Mouse (Mus musculus): Measurements from ENCODE around the gene Tmco4. TPM values are rescaled to one million over a fixed set of nuclear protein-coding genes. Genes with fewer than 3 reads are reported as not detected.

Tmco4 gene
- total RNA-seq, 2 experiments from 2014 or later = 18.3 to 21.2 TPM

DNA sequence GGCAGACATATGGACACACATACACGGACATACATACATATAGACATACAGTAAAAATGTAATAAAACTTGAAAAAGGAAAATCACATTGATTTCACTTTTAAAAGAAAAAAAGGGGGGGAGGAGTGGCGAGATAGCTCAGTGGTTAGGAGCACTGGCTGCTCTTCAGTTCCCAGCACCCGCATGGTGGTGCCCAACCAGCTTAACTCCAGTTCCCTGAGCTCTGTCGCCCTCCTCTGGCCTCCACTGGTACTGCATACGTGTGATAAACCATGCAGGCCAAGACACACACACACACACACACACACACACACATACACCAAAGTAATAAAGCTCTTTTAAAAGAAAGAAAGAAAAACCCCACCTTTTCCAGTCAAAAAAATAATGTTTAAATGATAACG is 42.1 kb downstream of the Tmco4 start:
- no peak for ATAC-seq (replicated peaks; ENCODE audit: poor library complexity, severe bottlenecking)

GRCm38 (mm10) chr4:139018388-139018787 is 45.7 kb downstream of the Tmco4 start:
- no peak for ATAC-seq (replicated peaks; ENCODE audit: poor library complexity, severe bottlenecking)

DNA sequence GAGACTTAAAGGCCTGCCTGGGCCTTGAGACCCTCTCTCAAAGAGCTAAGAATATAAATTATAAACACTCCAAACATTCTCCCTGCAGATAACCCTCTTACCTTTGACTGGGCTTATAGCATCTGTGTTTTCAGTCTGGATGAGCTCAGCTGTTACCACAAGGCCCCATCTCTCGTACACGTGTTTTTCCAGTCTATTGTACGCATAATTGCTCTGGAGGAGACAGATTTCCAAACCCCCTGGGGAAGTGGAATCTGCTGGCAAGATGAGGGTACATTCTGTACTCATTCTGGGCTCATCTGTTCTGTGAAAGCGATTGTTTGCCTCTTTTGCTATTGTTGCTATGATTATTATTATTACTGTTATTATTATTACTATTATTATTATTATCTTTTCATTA is 46.3 kb downstream of the Tmco4 start:
- no peak for ATAC-seq (replicated peaks; ENCODE audit: poor library complexity, severe bottlenecking)

DNA sequence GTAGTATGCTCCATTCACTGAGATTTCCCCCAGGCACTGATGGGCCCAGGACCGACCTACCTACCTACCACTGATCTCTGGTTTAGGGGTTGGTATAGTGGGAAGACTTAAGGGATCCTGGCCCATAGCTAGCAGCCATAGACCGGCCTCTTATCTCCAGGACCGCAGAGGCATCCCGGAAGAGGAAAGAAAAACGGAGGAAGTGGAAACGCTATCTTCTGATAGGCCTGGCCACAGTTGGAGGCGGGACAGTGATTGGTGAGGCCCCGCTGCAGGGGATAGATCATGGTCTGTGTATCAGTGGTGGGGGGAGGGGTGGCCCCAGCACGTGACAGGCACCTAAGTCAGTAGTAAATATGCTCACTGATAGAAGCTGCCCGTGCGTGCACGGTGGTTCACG is 46.7 kb downstream of the Tmco4 start:
- no peak for ATAC-seq (replicated peaks; ENCODE audit: poor library complexity, severe bottlenecking)

DNA sequence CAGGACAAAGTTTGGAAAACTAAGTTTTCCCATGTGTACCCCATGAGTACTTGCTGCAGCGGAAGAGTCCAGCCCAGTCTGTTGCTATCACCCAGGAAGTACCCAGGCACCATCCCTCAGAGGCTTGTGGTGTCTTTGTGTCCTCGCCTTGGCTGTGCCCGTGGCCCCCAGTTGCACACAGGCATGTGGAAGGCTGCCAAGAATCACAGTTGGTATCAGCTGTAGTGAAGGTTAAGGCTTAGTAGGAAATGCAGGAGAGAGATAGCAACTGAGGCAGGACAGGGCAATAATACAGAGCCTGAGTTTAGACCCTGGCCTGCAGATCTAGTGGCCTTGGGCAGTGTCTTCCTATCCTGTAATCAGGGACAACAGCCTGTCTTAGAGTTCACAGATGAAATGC is 47.7 kb downstream of the Tmco4 start:
- ATAC-seq (replicated peaks; ENCODE audit: poor library complexity, severe bottlenecking) = no peak

DNA sequence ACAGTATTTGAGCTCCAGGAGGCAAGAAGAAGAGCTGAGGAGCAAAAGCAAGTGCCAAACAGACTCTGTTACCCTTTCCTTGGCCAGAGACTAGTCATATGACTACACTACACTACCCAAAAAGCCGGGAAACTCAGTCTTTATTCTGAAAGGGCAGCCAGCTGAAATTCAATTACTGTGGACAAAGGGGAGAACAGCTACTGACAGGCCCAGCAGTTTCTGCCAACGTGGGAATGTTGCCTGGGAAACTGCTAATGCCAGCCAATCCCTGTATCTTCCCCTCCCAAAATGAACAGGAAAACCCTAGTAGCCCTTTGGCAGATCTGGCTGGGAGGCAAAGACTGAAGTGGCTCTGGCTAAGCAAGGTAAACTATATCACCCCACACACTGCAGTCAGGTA is 51.7 kb downstream of the Tmco4 start:
- ATAC-seq (replicated peaks; ENCODE audit: poor library complexity, severe bottlenecking) = no peak

DNA sequence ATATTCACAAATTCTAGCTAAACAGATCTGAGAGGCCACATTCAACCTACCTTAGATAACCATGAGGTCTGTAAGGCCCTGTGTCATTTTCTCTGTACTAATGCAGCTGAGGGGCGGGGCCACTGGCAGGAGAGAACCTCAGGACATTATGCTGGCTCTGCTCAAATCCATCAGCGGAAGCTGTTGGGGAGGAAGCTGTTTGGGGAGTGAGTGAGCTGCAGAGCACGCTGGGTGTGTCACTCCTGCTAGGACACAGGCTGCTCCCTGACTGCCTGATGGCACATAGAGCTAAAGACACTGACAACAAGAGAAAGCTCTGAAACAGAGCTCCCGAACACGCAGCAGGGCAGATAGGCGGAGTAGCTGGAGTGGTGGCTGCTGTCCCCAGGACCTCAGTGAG is 58.0 kb downstream of the Tmco4 start:
- no peak for ATAC-seq (replicated peaks; ENCODE audit: poor library complexity, severe bottlenecking)

DNA sequence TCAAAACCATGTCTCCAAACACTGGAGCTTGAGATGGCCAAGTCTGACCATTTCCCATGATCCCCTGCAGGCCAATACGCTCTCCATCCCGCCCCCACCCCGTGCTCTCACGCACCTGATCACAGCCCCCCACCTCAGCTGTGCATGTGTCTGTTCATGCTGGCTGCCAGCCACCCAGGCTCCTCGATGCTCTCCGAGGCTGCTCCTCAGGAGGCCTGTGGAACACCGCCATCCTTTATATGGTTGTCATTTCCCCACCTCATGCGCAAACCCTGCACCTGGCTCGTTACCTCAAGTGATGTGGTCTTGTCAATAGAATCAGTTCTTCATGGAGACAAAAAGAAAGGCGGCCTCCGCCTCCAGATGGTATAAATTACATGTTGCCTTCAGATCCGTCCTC is 59.8 kb downstream of the Tmco4 start:
- no peak for ATAC-seq (replicated peaks; ENCODE audit: poor library complexity, severe bottlenecking)

DNA sequence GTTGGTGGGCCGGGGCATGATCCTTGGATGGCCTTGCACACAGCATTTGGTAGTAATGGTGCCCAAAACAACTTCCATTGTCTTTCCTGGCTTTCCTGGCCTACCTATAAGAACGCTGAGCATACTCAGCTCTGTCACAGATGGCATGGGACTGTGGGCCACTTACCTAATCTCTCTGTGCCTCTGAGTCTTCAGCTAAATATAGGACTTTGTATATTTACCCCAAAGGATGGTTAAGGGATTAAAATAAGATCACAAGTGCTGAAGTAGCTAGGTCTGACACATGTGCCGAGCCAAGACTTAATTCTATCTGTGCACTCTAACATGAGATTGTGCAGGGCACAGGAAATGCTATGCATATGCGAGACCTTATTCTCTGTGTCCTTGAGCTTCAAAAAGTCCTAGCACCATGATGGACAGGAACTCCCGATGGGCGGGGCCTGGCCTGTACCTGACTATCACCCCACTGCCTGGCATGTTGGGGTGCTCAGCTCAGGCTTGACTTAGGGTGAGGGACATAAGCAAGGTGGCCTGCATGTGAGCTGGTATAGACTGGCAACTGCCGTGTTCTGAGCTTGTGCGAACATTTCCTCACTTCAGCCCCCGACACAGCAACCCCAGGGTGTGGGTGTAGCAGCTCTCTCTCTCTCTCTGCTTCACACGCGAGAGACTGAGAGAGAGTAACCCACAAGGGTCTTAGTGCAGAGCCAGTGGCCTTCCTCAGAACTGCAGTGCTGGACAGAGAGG is 60.7 kb downstream of the Tmco4 start:
- ATAC-seq (replicated peaks; ENCODE audit: poor library complexity, severe bottlenecking) = no peak

- no peak for ATAC-seq (replicated peaks; ENCODE audit: poor library complexity, severe bottlenecking)
These were observed 61.3 kb downstream of the Tmco4 start for GRCm38 (mm10) chr4:139034010-139034367.

DNA sequence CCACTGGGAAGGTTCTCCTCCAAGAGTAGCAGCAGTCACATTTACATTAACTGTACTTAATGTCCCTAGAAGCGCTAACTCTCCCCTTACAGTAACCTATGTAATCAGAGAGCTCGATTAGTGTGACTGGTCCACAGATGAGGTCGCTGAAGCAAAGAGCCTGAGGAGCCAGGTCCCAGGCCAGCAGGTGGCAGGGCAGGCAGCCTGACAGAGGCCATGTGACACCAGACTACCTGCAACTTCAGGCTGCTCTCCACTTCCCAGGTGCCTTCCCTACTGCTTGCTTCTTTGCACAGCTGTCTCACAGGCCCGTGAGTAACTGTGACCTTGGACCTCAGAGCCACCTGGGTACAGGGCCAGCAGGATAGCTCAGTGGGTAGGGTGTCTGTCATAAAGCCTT is 61.9 kb downstream of the Tmco4 start:
- no peak for ATAC-seq (replicated peaks; ENCODE audit: poor library complexity, severe bottlenecking)

- no peak for ATAC-seq (replicated peaks; ENCODE audit: poor library complexity, severe bottlenecking)
These were observed 62.3 kb downstream of the Tmco4 start for GRCm38 (mm10) chr4:139034942-139035341.

DNA sequence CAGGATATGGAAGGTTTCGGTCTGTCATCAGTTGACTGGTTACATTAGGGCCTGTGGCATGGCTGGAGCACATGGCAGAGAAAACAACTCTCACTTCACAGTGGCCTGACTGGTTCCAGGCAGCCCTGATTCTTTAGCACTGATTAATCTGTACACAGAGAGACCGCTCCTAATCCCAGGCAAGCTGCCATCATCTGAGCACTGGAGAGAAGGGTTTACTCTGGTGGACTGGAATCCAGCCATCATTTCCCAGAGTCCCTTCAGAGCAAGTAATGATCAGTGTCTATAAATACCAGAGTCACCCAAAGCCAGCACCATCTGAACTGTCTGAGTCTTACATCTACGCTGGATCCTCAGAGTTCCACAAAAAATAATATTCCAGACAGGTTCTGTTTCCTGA is 63.1 kb downstream of the Tmco4 start:
- no peak for ATAC-seq (replicated peaks; ENCODE audit: poor library complexity, severe bottlenecking)

DNA sequence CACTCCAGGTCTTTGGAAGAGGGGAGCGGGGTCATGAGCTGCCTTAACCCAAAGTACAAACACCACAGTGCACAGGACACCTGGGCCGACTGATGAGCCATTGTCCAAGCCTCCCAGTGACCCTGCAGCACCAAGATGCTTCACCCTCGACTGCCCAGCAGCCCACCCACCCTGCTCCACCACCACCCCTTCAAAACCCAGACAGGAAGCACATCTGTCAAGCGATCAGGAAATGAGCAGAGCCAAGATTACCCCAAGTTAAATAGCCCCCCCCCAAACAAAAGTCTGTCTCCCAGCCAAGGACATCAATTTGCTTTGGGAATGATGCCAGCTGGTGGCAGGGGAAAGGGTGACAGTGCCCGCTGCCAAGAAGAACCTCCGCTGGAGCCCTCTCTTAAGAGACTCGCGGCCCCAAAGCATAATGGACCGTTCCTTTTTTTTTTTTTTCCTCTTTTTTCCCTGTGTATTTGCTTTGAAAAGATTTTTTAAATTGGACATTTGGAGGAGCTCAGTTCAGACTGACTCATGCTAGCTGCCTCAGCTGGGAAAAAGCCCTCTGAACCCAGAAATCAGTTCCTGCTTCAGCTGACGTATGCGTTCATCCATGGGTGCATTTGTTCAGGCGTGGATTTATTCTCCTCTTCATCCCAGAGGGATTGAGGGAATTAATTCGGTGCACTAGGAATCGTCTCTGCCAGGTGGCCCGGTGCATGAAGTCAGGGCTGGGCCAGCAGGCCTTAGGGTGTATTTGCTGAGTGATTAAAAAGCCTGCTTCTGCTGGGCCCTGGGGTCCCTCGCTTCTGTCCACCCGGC is 65.3 kb downstream of the Tmco4 start:
- ATAC-seq (replicated peaks; ENCODE audit: poor library complexity, severe bottlenecking) = no peak

DNA sequence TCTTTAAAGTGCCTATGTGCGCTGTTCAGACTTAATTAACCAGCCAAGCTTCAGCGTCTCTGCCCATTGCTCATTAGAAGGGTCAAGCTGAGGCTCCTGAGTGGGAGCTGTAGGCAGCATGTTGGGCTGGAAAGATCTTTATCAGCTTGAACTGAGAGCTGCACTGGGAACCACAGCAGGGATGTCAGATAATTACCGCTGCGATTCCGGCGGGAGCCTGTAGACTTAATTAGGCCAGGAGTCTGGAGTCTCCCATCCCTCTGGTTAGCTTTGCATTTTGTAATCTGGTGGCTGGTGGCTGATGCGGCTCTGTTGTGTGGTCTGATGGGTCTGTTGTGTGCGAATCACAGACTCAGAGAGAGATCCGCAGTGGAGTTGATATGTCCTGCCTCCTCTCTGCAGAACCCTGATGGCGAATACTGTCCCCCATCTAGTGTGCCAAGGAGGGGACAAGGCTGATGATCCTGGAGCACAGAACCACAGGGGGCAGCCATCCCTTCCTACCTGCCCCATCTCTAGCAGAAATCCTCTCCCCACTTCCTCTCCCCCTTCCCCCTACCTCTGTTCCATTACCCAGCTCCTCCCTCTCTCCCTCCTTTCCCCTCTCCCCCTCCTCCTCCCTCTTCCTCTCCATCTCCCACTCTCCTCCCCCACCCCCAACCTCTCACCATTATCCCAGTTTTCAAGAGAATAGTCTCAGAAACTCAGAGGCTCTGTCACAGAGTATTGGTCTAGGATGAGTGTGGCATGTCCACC is 67.6 kb downstream of the Tmco4 start:
- no peak for ATAC-seq (replicated peaks; ENCODE audit: poor library complexity, severe bottlenecking)

DNA sequence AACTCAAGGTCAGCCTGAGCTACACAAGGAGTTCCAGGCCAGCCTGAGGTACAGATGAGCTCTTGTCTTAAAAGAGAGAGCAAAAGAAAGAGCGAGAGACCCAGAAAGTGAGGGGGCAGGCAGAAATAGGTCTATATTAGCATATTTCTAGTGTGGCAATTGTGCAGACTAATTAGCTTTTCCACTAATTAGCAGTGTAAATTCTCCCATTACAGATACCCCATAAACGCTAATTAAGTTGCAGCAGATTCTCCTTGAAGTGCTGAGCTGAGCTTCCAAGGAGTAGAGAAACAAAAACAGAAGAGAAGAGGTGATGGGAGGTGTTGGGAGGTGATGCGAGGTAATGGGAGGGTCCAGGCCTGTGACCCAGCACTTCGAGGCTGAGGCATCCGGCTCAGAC is 69.9 kb downstream of the Tmco4 start:
- ATAC-seq (replicated peaks; ENCODE audit: poor library complexity, severe bottlenecking) = no peak

- peak; percentile 93 for ATAC-seq (replicated peaks; ENCODE audit: poor library complexity, severe bottlenecking)
These were observed 70.9 kb downstream of the Tmco4 start for GRCm38 (mm10) chr4:139043600-139043999.

- ATAC-seq (replicated peaks; ENCODE audit: poor library complexity, severe bottlenecking) = no peak
These were observed 71.9 kb downstream of the Tmco4 start for GRCm38 (mm10) chr4:139044566-139044965.

- ATAC-seq (replicated peaks; ENCODE audit: poor library complexity, severe bottlenecking) = no peak
These were observed 73.7 kb downstream of the Tmco4 start for GRCm38 (mm10) chr4:139046354-139046753.

- ATAC-seq (replicated peaks; ENCODE audit: poor library complexity, severe bottlenecking) = no peak
These were observed 75.8 kb downstream of the Tmco4 start for GRCm38 (mm10) chr4:139048518-139048917.

DNA sequence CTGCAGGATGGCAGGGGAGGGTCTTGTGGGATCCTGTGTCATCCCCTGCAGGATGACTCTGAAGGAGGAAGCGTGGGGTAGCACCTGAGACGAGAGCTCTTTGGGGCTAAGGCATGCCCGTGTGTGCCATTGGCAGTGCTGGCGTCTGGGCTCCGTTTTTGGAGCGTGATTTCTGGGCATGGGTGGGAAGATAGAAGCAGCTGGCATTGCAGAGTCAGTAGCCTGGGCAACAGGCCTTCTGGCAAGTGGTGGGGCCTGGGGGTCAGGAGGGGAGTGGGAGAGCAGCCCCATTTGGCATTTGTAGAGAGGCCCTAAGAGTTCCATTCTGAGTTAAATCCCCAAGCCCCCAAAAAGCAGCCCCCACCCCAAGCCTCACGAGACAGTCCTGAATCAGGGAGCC is 80.1 kb downstream of the Tmco4 start:
- ATAC-seq (replicated peaks; ENCODE audit: poor library complexity, severe bottlenecking) = no peak

Measured in granulocyte monocyte progenitor cell, adult 5-6 weeks (primary cell).